Mouse (Mus musculus) frontal cortex, adult (tissue): ENCODE measurements around the gene Smco3.
"Not testable (repeated sequence)": the region's sequence is repeated elsewhere in the genome, so short reads cannot be mapped to it uniquely, and the experiment has no call there.

Source experiments
- ATAC-seq: cut with Nextera tagmentation; 2 replicates; pipeline ENCODE4 v1.9.2; 2017; ENCODE audit warnings: mild to moderate bottlenecking, moderate library complexity, mixed read lengths; ENCODE audit not compliant: low TSS enrichment

Gene Smco3

DNA sequence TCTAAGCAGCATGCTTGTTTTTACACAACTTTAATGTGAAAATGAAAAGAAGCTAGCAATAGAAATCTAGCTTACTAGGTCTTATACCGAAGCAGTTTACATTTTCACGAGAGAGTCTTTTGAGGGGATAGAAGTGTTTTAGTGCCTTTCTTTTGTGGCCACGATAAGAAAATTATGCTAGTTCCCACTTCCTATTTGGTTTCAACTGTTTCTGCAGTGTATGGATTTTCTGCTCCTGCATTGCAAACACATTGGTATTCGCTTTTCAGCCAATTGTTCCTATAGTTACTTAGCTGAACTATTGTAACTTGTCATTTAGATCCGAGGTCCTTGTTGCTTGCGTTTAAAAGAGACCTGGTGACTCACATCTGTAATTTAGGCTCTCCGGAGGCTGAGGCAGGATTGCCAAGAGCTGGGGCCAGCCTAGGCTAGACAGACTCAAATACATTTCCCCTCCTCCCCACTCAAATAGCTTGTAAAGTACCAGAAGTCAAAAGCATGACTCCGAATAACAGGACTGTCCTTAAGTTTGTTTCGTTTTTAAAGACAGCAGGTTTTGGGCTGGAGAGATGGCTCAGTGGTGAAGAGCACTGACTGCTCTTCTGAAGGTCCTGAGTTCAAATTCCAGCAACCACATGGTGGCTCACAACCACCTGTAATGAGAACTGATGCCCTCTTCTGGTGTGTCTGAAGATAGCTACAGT is 30.4 kb downstream of the Smco3 start:
- ATAC-seq, result no peak

- peak; percentile 79 for ATAC-seq
Observed at GRCm38 (mm10) chr6:136803739-136804633, 31.3 kb downstream of the Smco3 start, which contains the start of gene Hist4h4. Gene Hist4h4, minus strand, starts transcription at chr6:136804415.

- no peak; the same call in 1 of the 2 replicates for ATAC-seq
Observed at GRCm38 (mm10) chr6:136803093-136803738, 32.0 kb downstream of the Smco3 start.

DNA sequence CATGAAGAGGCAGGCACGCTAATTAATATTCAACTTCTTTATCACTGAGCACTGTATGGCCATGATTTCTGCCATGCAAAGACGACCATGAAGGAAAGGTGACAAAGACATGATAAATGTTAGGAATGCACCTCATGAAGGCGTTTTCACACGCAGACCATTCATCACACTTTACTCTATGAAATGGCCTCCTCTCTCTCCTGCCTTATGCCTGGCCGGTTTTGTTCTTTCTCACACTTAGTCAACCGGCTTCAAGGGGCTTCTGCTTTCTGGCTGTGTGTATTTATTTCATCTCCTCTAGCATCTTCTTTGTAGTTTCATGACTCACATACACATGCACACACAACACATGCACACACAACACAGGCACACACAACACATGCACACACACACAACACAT is 34.0 kb downstream of the Smco3 start:
- ATAC-seq, result no peak

- ATAC-seq, result no peak
Observed at GRCm38 (mm10) chr6:136800710-136801109, 34.5 kb downstream of the Smco3 start.

DNA sequence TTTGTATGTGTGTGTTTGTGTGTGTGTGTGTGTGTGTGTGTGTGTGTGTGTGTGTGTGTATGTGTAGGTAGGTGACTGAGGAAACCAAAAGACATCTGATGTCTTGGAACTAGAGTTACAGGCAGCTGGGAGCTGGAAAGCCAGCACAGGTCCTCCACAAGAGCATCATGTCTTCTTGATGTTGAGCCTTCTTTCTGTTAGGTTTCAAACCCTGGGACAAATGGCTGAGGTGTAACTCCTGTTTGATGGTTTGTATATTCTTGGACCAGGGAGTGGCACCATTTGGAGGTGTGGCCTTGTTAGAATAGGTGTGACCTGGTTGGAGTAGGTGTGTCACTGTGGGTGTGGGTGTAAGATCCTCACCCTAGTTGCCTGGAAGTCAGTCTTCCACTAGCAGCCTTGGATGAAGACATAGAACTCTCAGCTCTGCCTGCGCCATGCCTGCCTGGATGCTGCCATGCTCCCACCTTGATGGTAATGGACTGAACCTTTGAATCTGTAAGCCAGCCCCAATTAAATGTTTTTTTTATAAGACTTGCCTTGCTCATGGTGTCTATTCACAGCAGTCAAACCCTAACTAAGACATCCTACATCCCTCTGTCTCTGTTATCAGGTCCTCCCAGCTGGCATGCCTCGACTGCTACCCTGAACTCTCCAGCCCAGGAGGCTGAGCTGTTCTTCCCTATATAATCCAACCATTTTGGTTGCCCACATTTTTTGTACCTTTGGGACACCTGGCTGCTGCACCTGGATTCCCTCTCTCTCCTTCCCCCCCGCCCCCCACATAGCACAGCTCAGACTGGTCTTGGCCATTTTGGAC is 37.2 kb downstream of the Smco3 start:
- ATAC-seq, result not testable (repeated sequence)

- ATAC-seq, result no peak
Observed at GRCm38 (mm10) chr6:136795850-136796249, 39.4 kb downstream of the Smco3 start.

GRCm38 (mm10) chr6:136795110-136795509 is 40.1 kb downstream of the Smco3 start:
- ATAC-seq, result no peak

- ATAC-seq, result no peak
Observed at GRCm38 (mm10) chr6:136793831-136794525, 41.3 kb downstream of the Smco3 start.

- ATAC-seq, result no peak
Observed at GRCm38 (mm10) chr6:136792884-136793758, 42.1 kb downstream of the Smco3 start.

GRCm38 (mm10) chr6:136789391-136789971 is 45.8 kb downstream of the Smco3 start:
- ATAC-seq, result no peak; the same call in 1 of the 2 replicates

GRCm38 (mm10) chr6:136782761-136783160 is 52.5 kb downstream of the Smco3 start:
- ATAC-seq, result peak; percentile 78

- no peak for ATAC-seq
Observed at GRCm38 (mm10) chr6:136782146-136782545, 53.1 kb downstream of the Smco3 start.

- ATAC-seq, result no peak
Observed at GRCm38 (mm10) chr6:136781377-136781986, 53.8 kb downstream of the Smco3 start, which contains the start of gene Gucy2c. Gene Gucy2c, minus strand, starts transcription at chr6:136781765.
